Mouse (Mus musculus): ENCODE results near the gene Jag1. TPM values are rescaled to one million over a fixed set of nuclear protein-coding genes. Genes with fewer than 3 reads are reported as not detected.

Jag1 gene
- total and polyA plus RNA-seq, 3 experiments: not detected

DNA sequence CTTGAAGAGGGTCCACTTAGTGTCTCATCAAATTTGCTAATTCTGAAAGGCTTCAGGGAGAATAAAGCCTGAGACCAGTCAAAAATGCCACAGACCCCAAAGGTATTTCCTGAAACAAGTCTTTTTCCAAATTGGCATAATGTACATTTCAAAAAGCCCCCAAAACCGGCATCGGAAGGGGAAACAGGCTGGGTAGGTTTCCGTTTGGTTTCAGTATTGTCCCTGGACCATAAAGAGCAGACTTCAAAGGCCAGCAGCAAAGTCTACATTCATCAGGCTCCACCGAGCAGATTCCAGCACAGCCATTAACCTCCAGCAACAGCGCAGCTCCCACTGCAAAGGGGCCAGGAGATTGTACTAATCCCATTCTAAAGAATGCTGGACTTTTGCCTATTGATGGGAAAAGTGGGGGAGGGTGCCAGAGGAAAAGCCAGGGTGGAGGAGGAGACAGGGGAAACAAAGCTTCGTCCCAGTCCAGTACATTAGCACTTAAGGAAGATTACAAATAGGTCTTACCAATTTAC, 17.2 kb downstream of the Jag1 start:
- H3K4me1 ChIP-seq (ENCODE audit: control insufficient read depth in 1 of 2, insufficient read depth in 2 of 2): peaks cover 0 to 4% of the 10 kb centered on the region in 2 experiments; a peak in 1 of 4 replicates
- H3K36me3 ChIP-seq (replicated peaks in 1 of 2; ENCODE audit: control insufficient read depth in 1 of 2, insufficient read depth in 1 of 2, low read length in 1 of 2): no peaks in the 10 kb centered on the region
- no peak overlapping the region for H3K4me3 ChIP-seq (replicated peaks in 1 of 3; ENCODE audit: low read depth in 2 of 3, low read length in 2 of 3, poor library complexity in 1 of 3)
- no peak overlapping the region for H3K27ac ChIP-seq (ENCODE audit: insufficient read depth, low read depth)
- dilution Hi-C loops (cut with MboI; ENCODE audit: extremely low pct_ligation_motif_present, extremely low pct_unique_long_range_greater_than_20kb, low sequenced_read_pairs): no loop called here
- peaks cover 2% of the 10 kb centered on the region for H3K9me3 ChIP-seq (replicated peaks; ENCODE audit: low read length)
- no peak for DNase-seq (ENCODE audit: extremely low read depth)
- no peak for TF ChIP-seq MAFK (IDR thresholded peaks at IDR 0.05; ENCODE audit: insufficient replicate concordance, low read length)
- TF ChIP-seq UBTF (IDR thresholded peaks at IDR 0.05; ENCODE audit: low read depth, low read length): no peak
- TF ChIP-seq PAX5 (IDR thresholded peaks at IDR 0.05; ENCODE audit: low read length): no peak
- no peak for TF ChIP-seq E2F4 (IDR thresholded peaks at IDR 0.05; ENCODE audit: insufficient replicate concordance, low read depth, low read length)
- no peak for TF ChIP-seq TCF12 (IDR thresholded peaks at IDR 0.05; ENCODE audit: low read depth, low read length)
- no peak for TF ChIP-seq USF2 (conservative IDR thresholded peaks at IDR 0.05; ENCODE audit: low read depth, low read length)
- no peak for TF ChIP-seq POLR2AphosphoS2 (IDR thresholded peaks at IDR 0.05; ENCODE audit: low read depth, low read length)
- TF ChIP-seq ETS1 (conservative IDR thresholded peaks at IDR 0.05; ENCODE audit: low read depth, low read length): no peak
- TF ChIP-seq GABPA (IDR thresholded peaks at IDR 0.05; ENCODE audit: insufficient replicate concordance, low read depth, low read length): no peak
- no peak for TF ChIP-seq NELFE (IDR thresholded peaks at IDR 0.05; ENCODE audit: low read depth, low read length)
- no peak for TF ChIP-seq USF1 (IDR thresholded peaks at IDR 0.05; ENCODE audit: low read depth, low read length)
- no peak for TF ChIP-seq SIN3A (IDR thresholded peaks at IDR 0.05; ENCODE audit: low read length)
- H3K27me3 ChIP-seq (replicated peaks): no peaks in the 10 kb centered on the region
- no peaks in the 10 kb centered on the region for H3K79me2 ChIP-seq (replicated peaks; ENCODE audit: control insufficient read depth, extremely low read depth, insufficient read depth, poor library complexity, severe bottlenecking)
- in situ Hi-C loops (cut with MboI; ENCODE audit: low pct_ligation_motif_present, low pct_unique_long_range_greater_than_20kb, low sequenced_read_pairs): no loop called here
- no peak overlapping the region; the same call in 1 of the 2 replicates for H3K4me2 ChIP-seq (ENCODE audit: insufficient read depth, low read depth, poor library complexity, severe bottlenecking)
- no peak overlapping the region for H3K9ac ChIP-seq (ENCODE audit: insufficient read depth, low read depth)

DNA sequence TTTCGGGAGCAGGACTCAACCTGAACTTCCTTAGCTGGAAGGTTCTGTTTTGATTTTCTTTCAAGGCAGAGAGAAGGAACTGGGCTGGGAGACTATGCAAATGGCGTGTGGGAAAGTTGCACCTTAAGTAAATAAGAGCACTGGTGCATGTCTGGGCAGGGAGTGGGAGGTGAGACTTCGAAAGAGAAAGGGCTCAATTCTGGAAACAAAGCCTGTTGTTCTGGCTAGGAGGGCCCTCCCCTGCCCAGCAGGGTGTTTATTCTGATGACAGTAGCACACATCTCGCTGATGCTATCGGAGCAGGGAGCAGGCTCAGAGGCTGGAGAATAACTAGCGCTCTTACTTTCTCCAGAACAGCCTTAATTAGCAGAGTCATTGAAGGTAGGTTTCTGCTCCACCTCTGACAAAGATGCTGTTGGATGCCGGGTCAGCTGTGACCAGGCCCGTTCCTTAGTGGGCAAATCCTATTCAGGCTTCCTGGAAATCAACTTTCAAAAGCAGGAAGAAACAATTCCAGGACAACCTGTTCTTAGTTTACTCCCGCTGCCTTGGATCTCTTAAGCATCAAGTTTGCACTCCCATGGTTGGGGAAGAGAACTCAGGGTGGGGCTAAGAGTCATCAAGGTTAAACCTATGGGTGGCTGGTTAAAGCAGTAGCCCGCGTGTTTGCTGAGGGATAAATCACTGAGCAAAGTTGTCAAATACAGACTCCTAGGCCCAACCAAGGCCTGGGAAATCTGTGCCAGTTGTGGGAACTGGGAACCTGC, 18.0 kb downstream of the Jag1 start:
- Histone ChIP-seq H3K4me3 (replicated peaks in 1 of 3; ENCODE audit: low read depth in 2 of 3, low read length in 2 of 3, poor library complexity in 1 of 3) (no peak overlapping the region), H3K27me3 (replicated peaks) (no peaks in the 10 kb centered on the region), H3K9ac (ENCODE audit: insufficient read depth, low read depth) (no peak overlapping the region), H3K9me3 (replicated peaks; ENCODE audit: low read length) (peaks cover 2% of the 10 kb centered on the region), H3K79me2 (replicated peaks; ENCODE audit: control insufficient read depth, extremely low read depth, insufficient read depth, poor library complexity, severe bottlenecking) (no peaks in the 10 kb centered on the region), H3K27ac (ENCODE audit: insufficient read depth, low read depth) (no peak overlapping the region), H3K4me2 (ENCODE audit: insufficient read depth, low read depth, poor library complexity, severe bottlenecking) (no peak overlapping the region), H3K4me1 (ENCODE audit: control insufficient read depth in 1 of 2, insufficient read depth in 2 of 2) (peaks cover 0 to 4% of the 10 kb centered on the region in 2 experiments; a peak in 1 of 4 replicates), H3K36me3 (replicated peaks in 1 of 2; ENCODE audit: control insufficient read depth in 1 of 2, insufficient read depth in 1 of 2, low read length in 1 of 2) (no peaks in the 10 kb centered on the region)
- in situ Hi-C loops (cut with MboI; ENCODE audit: low pct_ligation_motif_present, low pct_unique_long_range_greater_than_20kb, low sequenced_read_pairs): no loop called here
- TF ChIP-seq SIN3A (IDR thresholded peaks at IDR 0.05; ENCODE audit: low read length): no peak
- TF ChIP-seq KAT2A (IDR thresholded peaks at IDR 0.05; ENCODE audit: insufficient replicate concordance, low read length): no peak
- TF ChIP-seq POLR2AphosphoS2 (IDR thresholded peaks at IDR 0.05; ENCODE audit: low read depth, low read length): no peak
- TF ChIP-seq MAZ (IDR thresholded peaks at IDR 0.05; ENCODE audit: low read depth, low read length): no peak
- no peak for TF ChIP-seq EP300 (IDR thresholded peaks at IDR 0.05; ENCODE audit: low read length)
- TF ChIP-seq TCF12 (IDR thresholded peaks at IDR 0.05; ENCODE audit: low read depth, low read length): no peak
- TF ChIP-seq ZKSCAN1 (IDR thresholded peaks at IDR 0.05; ENCODE audit: borderline replicate concordance, low read depth, low read length): no peak
- no peak for TF ChIP-seq MYC (IDR thresholded peaks at IDR 0.05; ENCODE audit: low read depth, low read length)
- dilution Hi-C loops (cut with MboI; ENCODE audit: extremely low pct_ligation_motif_present, extremely low pct_unique_long_range_greater_than_20kb, low sequenced_read_pairs): no loop called here
- DNase-seq (ENCODE audit: extremely low read depth): no peak

Measured in CH12.LX (cell line).